Mouse (Mus musculus) small intestine, adult 2 months (tissue): ENCODE measurements around the gene Vps37d. TPM values are rescaled to one million over a fixed set of nuclear protein-coding genes. Genes with fewer than 3 reads are reported as not detected.
A peak's percentile ranks its signal among the peaks of the same experiment; 100 is the strongest.

Experiments used
- H3K27ac ChIP-seq: fragments of 200-500 bp; 2 replicates; pipeline ENCODE4 v1.5.1; 2012; ENCODE audit warnings: low read depth, low read length, control low read depth, inconsistent platforms; ENCODE audit not compliant: insufficient read depth
- H3K27me3 ChIP-seq: fragments of 200-500 bp; 2 replicates; pipeline ENCODE4 v1.6.1; 2012; ENCODE audit warnings: mild to moderate bottlenecking, moderate library complexity, low read length, inconsistent platforms; ENCODE audit not compliant: control insufficient read depth, insufficient read depth
- H3K36me3 ChIP-seq: fragments of 200-500 bp; 2 replicates; pipeline ENCODE4 v1.6.1; 2012; ENCODE audit warnings: mild to moderate bottlenecking, low read length, control low read depth, inconsistent platforms; ENCODE audit not compliant: control insufficient read depth, insufficient read depth
- H3K4me1 ChIP-seq: fragments of 200-500 bp; 2 replicates; pipeline ENCODE4 v1.6.1; 2012; ENCODE audit warnings: low read length, inconsistent platforms, mixed read lengths; ENCODE audit not compliant: control insufficient read depth, insufficient read depth, insufficient read length
- H3K4me3 ChIP-seq: fragments of 200-500 bp; 2 replicates; pipeline ENCODE4 v1.5.1; 2012; ENCODE audit warnings: low read depth, mild to moderate bottlenecking, control low read depth, inconsistent platforms, low read length, moderate library complexity
- CTCF ChIP-seq: fragments of 200-500 bp; IDR thresholded peaks from 2 replicates; pipeline ENCODE4 v1.5.1; 2012; ENCODE audit warnings: low read depth, mild to moderate bottlenecking, control low read depth, inconsistent platforms, low read length, moderate library complexity, mixed read lengths; ENCODE audit not compliant: insufficient replicate concordance, insufficient read length; ENCODE audit errors: extremely low read depth
- POLR2A ChIP-seq: fragments of 200-500 bp; IDR thresholded peaks from 2 replicates; pipeline ENCODE4 v1.6.1; 2012; ENCODE audit warnings: low read depth, mild to moderate bottlenecking, control low read depth, inconsistent platforms, low read length, moderate library complexity
- WGBS: fragments of 180-500 bp; shearing (Covaris S2); methylation state at CpG from one replicate; pipeline ENCODE4 v1.1.7; 2018; 5-methylcytosine and 5-hydroxymethylcytosine counted together
- polyA plus RNA-seq: library from polyadenylated mRNA; depleted of rRNA; stranded (reverse); fragments of >200 nt; gene quantifications from 2 replicates; pipeline ENCODE4 v1.2.3, GENCODE M21; 2012

Gene Vps37d
- polyA plus RNA-seq, 1 experiment = 7.0 TPM

- peaks cover 14% of the 10 kb centered on the region for H3K4me1 ChIP-seq
- no peak overlapping the region for H3K4me3 ChIP-seq
- peaks cover 11% of the 10 kb centered on the region for H3K36me3 ChIP-seq
- 39% methylated on average over 6 of the region's 6 CpGs for WGBS
- TF ChIP-seq CTCF = no peak
- no peak for TF ChIP-seq POLR2A
- no peak overlapping the region for H3K27ac ChIP-seq
- H3K27me3 ChIP-seq = no peaks in the 10 kb centered on the region
Observed at GRCm38 (mm10) chr5:135109976-135110375, 31.9 kb upstream of the Vps37d start.

GRCm38 (mm10) chr5:135109426-135109825 lies 31.4 kb upstream of the Vps37d start:
- Histone ChIP-seq H3K27me3 (no peaks in the 10 kb centered on the region), H3K4me1 (peaks cover 14% of the 10 kb centered on the region), H3K27ac (peak overlapping the region; percentile 81), H3K4me3 (peak overlapping the region; percentile 91; the same call in 1 of the 2 replicates), H3K36me3 (peaks cover 11% of the 10 kb centered on the region)
- no peak for TF ChIP-seq POLR2A
- no peak for TF ChIP-seq CTCF
- 67% methylated on average over 3 of the region's 3 CpGs for WGBS

DNA sequence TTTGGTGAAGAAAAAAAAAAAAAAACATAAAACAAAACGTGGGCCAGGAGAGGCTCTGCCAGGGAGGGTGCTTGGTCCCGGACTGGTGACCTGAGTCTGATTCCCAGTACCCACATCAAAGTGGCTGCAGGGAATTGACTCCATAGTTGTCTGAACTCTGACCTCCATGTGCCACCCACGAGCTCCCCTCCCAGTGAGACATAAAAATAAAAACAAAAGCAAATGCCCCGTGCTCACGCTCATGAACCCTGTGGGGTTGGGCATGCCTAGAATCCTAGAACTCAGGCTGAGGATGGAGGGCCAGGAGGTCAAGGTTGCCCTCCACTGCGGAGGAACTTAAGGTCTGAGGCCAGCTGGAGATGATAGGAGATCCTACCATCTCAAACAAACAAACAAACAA lies 31.0 kb upstream of the Vps37d start:
- peaks cover 8% of the 10 kb centered on the region for H3K36me3 ChIP-seq
- 19% methylated on average over 6 of the region's 6 CpGs for WGBS
- peak overlapping the region; percentile 91 for H3K4me3 ChIP-seq
- peak overlapping the region; percentile 81 for H3K27ac ChIP-seq
- H3K4me1 ChIP-seq = peaks cover 12% of the 10 kb centered on the region
- no peaks in the 10 kb centered on the region for H3K27me3 ChIP-seq
- no peak for TF ChIP-seq CTCF
- no peak for TF ChIP-seq POLR2A

GRCm38 (mm10) chr5:135107521-135108501 lies 29.7 kb upstream of the Vps37d start:
- no peaks in the 10 kb centered on the region for H3K27me3 ChIP-seq
- 0 out of 2 replicates have a peak, but pooled peaks cover under 1% of the 10 kb centered on the region for H3K36me3 ChIP-seq
- peaks cover 12% of the 10 kb centered on the region for H3K4me1 ChIP-seq
- H3K4me3 ChIP-seq = peak overlapping the region; percentile 91
- TF ChIP-seq CTCF (peak; percentile 74; the same call in 1 of the 2 replicates), POLR2A (0 out of 2 replicates have a peak, but pooled peaks have one; percentile 14)
- WGBS = 2% methylated on average over 40 of the region's 40 CpGs
- peak overlapping the region; percentile 81 for H3K27ac ChIP-seq

DNA sequence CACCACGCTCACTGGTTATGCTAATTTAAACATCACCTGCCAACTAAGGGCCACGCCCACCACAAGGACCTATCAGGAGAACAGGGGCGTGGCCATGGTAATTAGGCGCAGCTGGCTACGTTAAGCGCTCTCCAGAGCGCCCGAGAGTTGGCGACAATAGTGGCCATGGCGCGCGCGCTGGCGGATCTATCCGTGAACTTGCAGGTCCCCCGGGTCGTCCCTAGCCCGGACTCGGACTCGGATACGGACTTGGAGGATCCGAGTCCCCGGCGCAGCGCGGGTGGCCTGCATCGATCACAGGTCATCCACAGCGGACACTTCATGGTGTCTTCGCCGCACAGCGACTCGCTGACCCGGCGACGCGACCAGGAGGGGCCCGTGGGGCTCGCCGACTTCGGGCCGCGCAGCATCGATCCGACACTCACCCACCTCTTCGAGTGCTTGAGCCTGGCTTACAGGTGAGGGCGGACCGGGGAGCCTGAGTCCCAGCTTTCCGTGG lies 28.7 kb upstream of the Vps37d start:
- Histone ChIP-seq H3K27me3 (no peaks in the 10 kb centered on the region), H3K27ac (peak overlapping the region; percentile 81), H3K4me3 (peak overlapping the region; percentile 91), H3K36me3 (no peaks in the 10 kb centered on the region), H3K4me1 (peaks cover 12% of the 10 kb centered on the region)
- WGBS = under 1% methylated on average over 48 of the region's 48 CpGs
- TF ChIP-seq POLR2A (peak; percentile 98), CTCF (no peak)

DNA sequence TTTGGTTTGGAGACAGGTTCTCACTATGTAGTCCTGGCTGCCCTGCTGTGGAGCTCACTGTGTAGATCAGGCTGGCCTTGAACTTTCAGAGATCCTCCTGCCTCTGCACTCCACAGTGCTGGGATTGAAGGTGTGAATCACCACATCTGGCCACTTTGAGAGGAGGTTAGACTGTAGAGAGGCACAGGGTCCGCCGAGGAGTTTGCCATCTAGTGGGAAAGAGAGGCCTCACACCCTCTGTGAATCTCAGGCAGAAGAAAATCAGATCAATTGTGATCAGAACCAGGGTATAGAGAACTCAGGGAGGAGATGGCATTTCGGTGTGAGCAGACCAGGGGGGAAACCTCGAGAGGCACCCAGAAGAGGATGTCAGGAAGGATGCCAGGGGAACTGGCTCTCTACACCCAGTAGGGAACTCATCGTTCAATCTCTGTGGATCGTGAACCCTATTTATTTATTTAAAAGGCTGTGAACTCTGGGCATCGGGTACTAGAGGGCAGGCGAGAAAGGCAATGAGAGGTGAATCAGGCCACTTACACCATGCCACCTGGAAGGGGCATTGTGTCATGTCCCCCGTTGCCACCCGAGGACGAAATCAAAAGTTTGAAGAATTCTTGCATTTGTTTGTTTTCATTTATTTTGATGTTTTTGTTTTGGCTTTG lies 26.1 kb upstream of the Vps37d start:
- Histone ChIP-seq H3K4me3 (no peak overlapping the region), H3K27ac (no peak overlapping the region), H3K27me3 (no peaks in the 10 kb centered on the region), H3K4me1 (peaks cover 6% of the 10 kb centered on the region), H3K36me3 (no peaks in the 10 kb centered on the region)
- 61% methylated on average over 11 of the region's 11 CpGs for WGBS
- peak; percentile 56; the same call in 1 of the 2 replicates for TF ChIP-seq CTCF
- no peak for TF ChIP-seq POLR2A

GRCm38 (mm10) chr5:135100981-135101380 lies 22.9 kb upstream of the Vps37d start:
- TF ChIP-seq CTCF (no peak), POLR2A (no peak)
- 32% methylated on average over 1 of the region's 1 CpGs for WGBS
- no peak overlapping the region for H3K4me3 ChIP-seq

More at GRCm38 (mm10) chr5:135100981-135101380, 22.9 kb upstream of the Vps37d start:
- H3K27ac ChIP-seq = no peak overlapping the region
- H3K36me3 ChIP-seq = no peaks in the 10 kb centered on the region
- H3K4me1 ChIP-seq = peaks cover 3% of the 10 kb centered on the region; the same call in 1 of the 2 replicates
- no peaks in the 10 kb centered on the region for H3K27me3 ChIP-seq
